Mouse (Mus musculus) CH12.LX (cell line): Measurements from ENCODE around the gene Klhl8. TPM values are rescaled to one million over a fixed set of nuclear protein-coding genes. Genes with fewer than 3 reads are reported as not detected.
A peak's percentile ranks its signal among the peaks of the same experiment; 100 is the strongest.

ENCODE experiments used
- DNase-seq: peaks from one replicate; pipeline ENCODE4 v3.0.0-alpha.2; 2013; ENCODE audit errors: extremely low read depth
- H3K27ac ChIP-seq: 2 replicates; pipeline ENCODE4 v1.5.1; 2012; ENCODE audit warnings: low read depth, mild to moderate bottlenecking, control low read depth, moderate library complexity; ENCODE audit not compliant: insufficient read depth
- H3K27me3 ChIP-seq: replicated peaks from 2 replicates; pipeline ENCODE3; 2012; ENCODE audit warnings: inconsistent platforms
- H3K36me3 ChIP-seq, 2 experiments: replicated peaks in 1 of 2; 2 replicates each; pipeline versions ENCODE3 to v1.6.1; 2012; ENCODE audit warnings: inconsistent platforms in 1 of 2, low read length in 1 of 2, mild to moderate bottlenecking in 1 of 2, mixed read lengths in 1 of 2, moderate library complexity in 1 of 2; ENCODE audit not compliant: control insufficient read depth in 1 of 2, insufficient read depth in 1 of 2
- H3K4me1 ChIP-seq, 2 experiments: 2 replicates each; pipeline ENCODE4 v1.6.1; 2012; ENCODE audit warnings: inconsistent platforms in 1 of 2, moderate library complexity in 1 of 2; ENCODE audit not compliant: insufficient read depth in 2 of 2, control insufficient read depth in 1 of 2
- H3K4me2 ChIP-seq: 2 replicates; pipeline ENCODE4 v1.6.1; 2012; ENCODE audit warnings: low read depth, mild to moderate bottlenecking, control low read depth; ENCODE audit not compliant: poor library complexity, insufficient read depth, severe bottlenecking
- H3K4me3 ChIP-seq, 3 experiments: fragments of 150-350 bp in 1 of 3; sonication (generic) in 1 of 3; replicated peaks in 1 of 3; 2 replicates each; pipeline versions ENCODE3 to v1.5.1; 2011 to 2012; ENCODE audit warnings: low read depth in 2 of 3, low read length in 2 of 3, mild to moderate bottlenecking in 2 of 3, moderate library complexity in 2 of 3, control low read depth in 1 of 3, improper control_type of control experiment in 1 of 3, inconsistent platforms in 1 of 3, mixed read lengths in 1 of 3; ENCODE audit not compliant: poor library complexity in 1 of 3
- H3K79me2 ChIP-seq: replicated peaks from 2 replicates; pipeline ENCODE4 v1.6.1; 2012; ENCODE audit warnings: mild to moderate bottlenecking, moderate library complexity; ENCODE audit not compliant: control insufficient read depth, poor library complexity, insufficient read depth, severe bottlenecking; ENCODE audit errors: extremely low read depth
- H3K9ac ChIP-seq: 2 replicates; pipeline ENCODE4 v1.6.1; 2012; ENCODE audit warnings: low read depth, mild to moderate bottlenecking, control low read depth, moderate library complexity; ENCODE audit not compliant: insufficient read depth
- H3K9me3 ChIP-seq: replicated peaks from 2 replicates; pipeline ENCODE3; 2012; ENCODE audit warnings: low read length, inconsistent platforms, mixed read lengths
- CHD2 ChIP-seq: IDR thresholded peaks from 2 replicates; pipeline ENCODE4 v1.6.1; 2011; ENCODE audit warnings: low read length, improper control_type of control experiment
- CTCF ChIP-seq, 2 experiments: IDR thresholded peaks in 1 of 2; conservative IDR thresholded peaks in 1 of 2; 2 replicates each; pipeline ENCODE4 v1.5.1; 2011 to 2012; ENCODE audit warnings: low read depth in 2 of 2, low read length in 2 of 2, improper control_type of control experiment in 1 of 2, inconsistent platforms in 1 of 2, mild to moderate bottlenecking in 1 of 2, moderate library complexity in 1 of 2
- E2F4 ChIP-seq: IDR thresholded peaks from 2 replicates; pipeline ENCODE4 v1.6.1; 2011; ENCODE audit warnings: low read depth, low read length, improper control_type of control experiment; ENCODE audit not compliant: insufficient replicate concordance
- ELF1 ChIP-seq: IDR thresholded peaks from 2 replicates; pipeline ENCODE4 v1.6.1; 2014; ENCODE audit warnings: low read depth, mild to moderate bottlenecking, inconsistent platforms, low read length, improper control_type of control experiment
- EP300 ChIP-seq: IDR thresholded peaks from 2 replicates; pipeline ENCODE4 v1.6.1; 2011; ENCODE audit warnings: low read length, improper control_type of control experiment
- JUN ChIP-seq: IDR thresholded peaks from 2 replicates; pipeline ENCODE4 v1.6.1; 2011; ENCODE audit warnings: low read depth, mild to moderate bottlenecking, low read length, improper control_type of control experiment, moderate library complexity; ENCODE audit not compliant: insufficient read depth
- JUND ChIP-seq: conservative IDR thresholded peaks from 2 replicates; pipeline ENCODE4 v1.6.1; 2011; ENCODE audit warnings: low read depth, low read length, improper control_type of control experiment
- MEF2A ChIP-seq: IDR thresholded peaks from 2 replicates; pipeline ENCODE4 v1.6.1; 2014; ENCODE audit warnings: low read depth, mild to moderate bottlenecking, inconsistent platforms, low read length, improper control_type of control experiment, borderline replicate concordance
- NRF1 ChIP-seq: IDR thresholded peaks from 2 replicates; pipeline ENCODE4 v1.6.1; 2014; ENCODE audit warnings: low read depth, mild to moderate bottlenecking, inconsistent platforms, low read length, improper control_type of control experiment, moderate library complexity
- POLR2A ChIP-seq: IDR thresholded peaks from 2 replicates; pipeline ENCODE4 v1.6.1; 2011; ENCODE audit warnings: low read depth, mild to moderate bottlenecking, improper control_type of control experiment, low read length
- RAD21 ChIP-seq: IDR thresholded peaks from 2 replicates; pipeline ENCODE4 v1.6.1; 2011; ENCODE audit warnings: low read depth, mild to moderate bottlenecking, low read length, improper control_type of control experiment, moderate library complexity
- SIN3A ChIP-seq: IDR thresholded peaks from 2 replicates; pipeline ENCODE4 v1.6.1; 2012; ENCODE audit warnings: low read length, improper control_type of control experiment, inconsistent platforms
- SMC3 ChIP-seq: IDR thresholded peaks from 2 replicates; pipeline ENCODE4 v1.6.1; 2011; ENCODE audit warnings: low read depth, low read length, improper control_type of control experiment
- TCF12 ChIP-seq: IDR thresholded peaks from 2 replicates; pipeline ENCODE4 v1.6.1; 2014; ENCODE audit warnings: low read depth, mild to moderate bottlenecking, inconsistent platforms, low read length, improper control_type of control experiment
- USF2 ChIP-seq: conservative IDR thresholded peaks from 2 replicates; pipeline ENCODE4 v1.6.1; 2011; ENCODE audit warnings: low read depth, low read length, improper control_type of control experiment
- dilution Hi-C: fragments of 300-500 bp; cut with MboI; formaldehyde crosslinking; loops from 2 replicates; pipeline ENCODE4 v1.14.3; 2020; ENCODE audit warnings: low sequenced_read_pairs; ENCODE audit not compliant: extremely low pct_unique_long_range_greater_than_20kb, extremely low pct_ligation_motif_present
- in situ Hi-C: fragments of 300-500 bp; cut with MboI; formaldehyde crosslinking; loops from 3 replicates; pipeline ENCODE4 v1.14.3; 2019; ENCODE audit warnings: low sequenced_read_pairs, low pct_ligation_motif_present, low pct_unique_long_range_greater_than_20kb, mixed read lengths
- polyA plus RNA-seq: library from polyadenylated mRNA; unstranded; fragments of >175 nt; gene quantifications from 2 replicates; pipeline ENCODE4 v1.2.1, GENCODE M21; 2012; ENCODE audit warnings: low read depth; ENCODE audit not compliant: insufficient read length
- total RNA-seq, 2 experiments: library from RNA; depleted of rRNA; stranded (reverse); fragments of 300-350 nt in 1 of 2; fragments of >200 nt in 1 of 2; gene quantifications; 2 replicates each; pipeline ENCODE4 v1.2.3; 2012 to 2014

Gene Klhl8
- total and polyA plus RNA-seq, 3 experiments = 3.4 to 15.6 (median 5.4) TPM

DNA sequence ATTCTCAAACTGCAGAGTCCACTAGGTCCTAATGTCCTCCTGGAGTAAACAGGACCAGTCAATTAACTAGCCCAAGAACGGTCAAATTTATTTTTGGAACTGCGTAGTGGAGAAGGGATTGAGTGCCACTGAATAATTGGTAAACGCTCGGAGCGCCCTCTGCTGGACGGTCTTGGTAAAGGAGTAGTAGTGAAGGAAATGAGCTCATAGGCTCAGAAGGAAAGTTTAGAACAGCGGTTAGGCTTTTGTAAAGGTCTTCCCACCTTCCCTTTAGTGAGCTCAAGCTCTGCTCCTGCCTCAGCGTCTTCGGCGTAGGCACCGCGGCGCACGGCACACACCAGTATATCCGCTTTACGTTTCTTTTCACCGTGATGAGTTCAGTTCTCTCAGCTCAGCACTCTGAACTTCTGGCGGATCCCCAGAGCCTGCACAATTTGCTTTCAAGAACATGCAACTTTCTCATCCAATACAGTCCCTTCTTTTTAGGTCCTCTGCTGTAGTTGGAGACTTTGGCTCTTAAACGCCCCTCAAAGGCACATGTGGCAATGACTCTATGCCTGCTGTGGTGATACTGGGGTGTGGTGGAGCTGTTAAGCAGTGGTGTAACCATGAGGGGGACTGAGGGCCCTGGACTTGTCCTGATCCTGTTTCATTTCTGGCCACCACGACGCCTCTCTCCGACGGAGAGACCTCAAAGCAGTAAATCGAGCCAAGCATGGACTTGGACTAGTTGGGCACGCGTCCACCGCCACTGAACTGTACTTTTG is 16.6 kb upstream of the Klhl8 start:
- H3K4me3 ChIP-seq = peak overlapping the region in 2 of 3 experiments; percentile 3 to 22
- dilution Hi-C loops = no loop called here
- in situ Hi-C loops = loop anchor here (10.0 kb wide), 1 partner anchor 243 kb away; no protein-coding TSS in a partner anchor
- H3K27me3 ChIP-seq = no peaks in the 10 kb centered on the region
- TF ChIP-seq NRF1 (0 out of 2 replicates have a peak, but pooled peaks have one; percentile 31), USF2 (no peak), ELF1 (peak; percentile 11; the same call in 1 of the 2 replicates), POLR2A (peak; percentile 47), CHD2 (no peak), CTCF (conservative IDR thresholded peaks at IDR 0.05 in 1 of 2, IDR thresholded peaks at IDR 0.05 in 1 of 2; ENCODE audit: low read depth in 2 of 2, low read length in 2 of 2) (peak; percentile 75 to 92), E2F4 (no peak), RAD21 (peak; percentile 80), SIN3A (0 out of 2 replicates have a peak, but pooled peaks have one; percentile 25), JUND (peak; percentile 50; the same call in 1 of the 2 replicates), SMC3 (peak; percentile 83), MEF2A (peak; percentile 91), TCF12 (0 out of 2 replicates have a peak, but pooled peaks have one; percentile 36), JUN (peak; percentile 66)
- TF ChIP-seq, all 38 proteins: peak for 11
- peak; percentile 92 for DNase-seq
- peak overlapping the region; percentile 60 for H3K4me2 ChIP-seq
- H3K9ac ChIP-seq = peak overlapping the region; percentile 26
- no peaks in the 10 kb centered on the region for H3K79me2 ChIP-seq
- H3K9me3 ChIP-seq = peaks cover 2% of the 10 kb centered on the region
- no peaks in the 10 kb centered on the region for H3K36me3 ChIP-seq
- no peak overlapping the region for H3K27ac ChIP-seq
- peaks cover 8 to 32% of the 10 kb centered on the region in 2 experiments for H3K4me1 ChIP-seq

DNA sequence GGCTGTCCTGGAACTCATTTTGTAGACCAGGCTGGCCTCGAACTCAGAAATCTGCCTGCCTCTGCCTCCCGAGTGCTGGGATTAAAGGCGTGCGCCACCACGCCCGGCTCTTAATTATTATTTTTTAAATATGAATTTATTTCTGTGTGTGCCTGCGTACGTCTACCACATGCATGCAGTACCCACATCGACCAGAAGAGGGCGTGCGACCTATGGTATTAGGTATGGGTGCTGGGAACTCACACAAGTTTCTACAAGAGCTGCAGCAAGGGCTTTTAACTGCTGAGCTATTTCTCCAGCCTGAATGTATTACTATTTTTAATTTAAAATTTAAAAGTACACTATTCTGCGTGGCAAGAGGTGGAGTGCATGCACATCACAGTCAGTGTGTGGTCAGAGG is 15.3 kb upstream of the Klhl8 start:
- in situ Hi-C loops = loop anchor here (10.0 kb wide), 1 partner anchor 242 kb away; no protein-coding TSS in a partner anchor
- no peak for DNase-seq
- Histone ChIP-seq H3K9ac (no peak overlapping the region), H3K4me1 (peaks cover 8 to 39% of the 10 kb centered on the region in 2 experiments), H3K79me2 (no peaks in the 10 kb centered on the region), H3K4me3 (no peak overlapping the region), H3K4me2 (no peak overlapping the region), H3K27ac (no peak overlapping the region), H3K9me3 (peaks cover 2% of the 10 kb centered on the region), H3K27me3 (no peaks in the 10 kb centered on the region), H3K36me3 (no peaks in the 10 kb centered on the region)
- peak; percentile 41 to 50; a peak in 3 of 4 replicates for TF ChIP-seq CTCF (conservative IDR thresholded peaks at IDR 0.05 in 1 of 2, IDR thresholded peaks at IDR 0.05 in 1 of 2; ENCODE audit: low read depth in 2 of 2, low read length in 2 of 2)
- no peak for TF ChIP-seq EP300
- dilution Hi-C loops = no loop called here
